Mouse (Mus musculus) kidney, embryonic 14.5 days (tissue): ENCODE measurements at regions not wholly inside any gene's neighbourhood (a gene's known extent, or its start where the extent isn't known, plus 50 kb on each side); places are given as distances from the start of the nearest gene placed in this dataset.

ENCODE experiments used
- ATAC-seq: fragments of 200-750 bp; cut with Nextera tagmentation; 2 replicates; pipeline ENCODE4 v1.8.0; 2017; ENCODE audit warnings: moderate number of reproducible peaks, mild to moderate bottlenecking, moderate TSS enrichment, moderate library complexity; ENCODE audit not compliant: low FRiP score, low TSS enrichment
- H3K27ac ChIP-seq: fragments of 300-500 bp; sonication (generic); 2 replicates; pipeline ENCODE4 v1.5.1; 2014; ENCODE audit warnings: low read depth, mild to moderate bottlenecking, low read length, moderate library complexity, mixed read lengths
- H3K27me3 ChIP-seq: fragments of 300-500 bp; sonication (generic); 2 replicates; pipeline ENCODE4 v1.6.1; 2014; ENCODE audit warnings: mild to moderate bottlenecking, low read length; ENCODE audit not compliant: control insufficient read depth, insufficient read depth
- H3K36me3 ChIP-seq: fragments of 300-500 bp; sonication (generic); 2 replicates; pipeline ENCODE4 v1.6.1; 2014; ENCODE audit warnings: low read length, mixed read lengths; ENCODE audit not compliant: control insufficient read depth, insufficient read depth
- H3K4me1 ChIP-seq: fragments of 300-500 bp; sonication (generic); 2 replicates; pipeline ENCODE4 v1.6.1; 2014; ENCODE audit warnings: low read length, mixed read lengths; ENCODE audit not compliant: control insufficient read depth, insufficient read depth
- H3K4me2 ChIP-seq: fragments of 300-500 bp; sonication (generic); replicated peaks from 2 replicates; pipeline ENCODE4 v1.6.1; 2014; ENCODE audit warnings: low read depth, mild to moderate bottlenecking, low read length
- H3K4me3 ChIP-seq: fragments of 300-500 bp; sonication (generic); 2 replicates; pipeline ENCODE4 v1.5.1; 2014; ENCODE audit warnings: mild to moderate bottlenecking, low read length
- H3K9ac ChIP-seq: fragments of 300-500 bp; sonication (generic); 2 replicates; pipeline ENCODE4 v1.6.1; 2014; ENCODE audit warnings: low read depth, mild to moderate bottlenecking, low read length, moderate library complexity
- H3K9me3 ChIP-seq: fragments of 300-500 bp; sonication (generic); 2 replicates; pipeline ENCODE4 v1.6.1; 2016; ENCODE audit warnings: low read length; ENCODE audit not compliant: control insufficient read depth
- WGBS: fragments of 180-500 bp; shearing (Covaris S2); extraction: QIAGEN DNeasy Blood & Tissue Kit; methylation state at CpG from one replicate; pipeline ENCODE4 v1.1.7; 2014; 5-methylcytosine and 5-hydroxymethylcytosine counted together

DNA sequence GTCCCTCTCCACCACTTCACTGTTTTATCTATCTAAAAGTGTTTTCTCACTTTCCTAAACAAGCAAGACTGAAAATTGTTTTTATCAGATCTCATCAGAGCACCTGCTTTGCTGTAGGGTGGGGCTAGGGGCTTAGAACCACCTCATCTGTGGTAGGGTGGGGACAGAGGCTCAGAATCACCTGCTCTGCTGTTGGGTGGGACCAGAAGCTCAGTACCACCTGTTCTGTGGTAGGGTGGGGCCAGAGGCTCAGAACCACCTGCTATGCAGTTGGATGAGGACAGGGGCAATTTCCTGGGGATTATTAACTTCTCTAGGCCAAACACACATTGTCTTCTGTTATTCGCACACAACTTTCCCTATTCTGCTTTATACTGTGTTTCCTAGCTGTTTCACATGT, 585.4 kb upstream of the Plxna2 start:
- Histone ChIP-seq H3K4me2 (no peak overlapping the region), H3K27ac (no peak overlapping the region), H3K36me3 (no peaks in the 10 kb centered on the region), H3K9me3 (no peaks in the 10 kb centered on the region), H3K9ac (no peak overlapping the region), H3K4me3 (no peak overlapping the region), H3K27me3 (no peaks in the 10 kb centered on the region), H3K4me1 (no peaks in the 10 kb centered on the region)
- ATAC-seq, result no peak
- WGBS, result 96% methylated on average over 1 of the region's 1 CpGs

DNA sequence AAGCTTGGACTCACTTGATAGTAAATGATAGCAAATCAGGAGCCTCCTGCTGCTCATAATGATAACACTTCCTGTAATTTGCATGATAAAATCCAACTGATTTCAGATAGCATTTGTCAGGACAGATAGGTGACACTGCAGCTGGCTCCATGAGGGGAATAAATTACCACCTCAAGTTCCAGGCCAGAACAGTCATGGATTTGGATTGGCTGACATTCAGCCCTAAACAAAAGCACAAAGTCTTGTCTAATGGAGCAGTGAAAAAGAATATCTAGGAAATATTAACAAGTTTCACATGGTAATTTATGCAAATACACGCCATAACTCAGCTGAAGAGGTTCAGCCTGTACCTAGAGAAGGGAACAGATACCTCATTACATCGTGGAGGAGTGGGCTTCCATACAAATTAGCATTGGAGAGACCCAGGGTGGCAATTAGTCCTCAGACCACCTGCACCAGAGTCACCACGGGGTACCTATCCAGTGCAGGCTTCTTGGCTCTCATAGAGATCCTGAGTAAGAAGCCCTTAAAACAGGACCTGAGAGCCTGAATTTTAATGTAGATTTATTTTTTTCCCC, 587.3 kb upstream of the Plxna2 start:
- H3K9ac ChIP-seq, result no peak overlapping the region
- H3K9me3 ChIP-seq, result no peaks in the 10 kb centered on the region
- ATAC-seq, result no peak
- H3K27me3 ChIP-seq, result no peaks in the 10 kb centered on the region
- no peak overlapping the region for H3K4me3 ChIP-seq
- H3K4me1 ChIP-seq, result no peaks in the 10 kb centered on the region
- no peaks in the 10 kb centered on the region for H3K36me3 ChIP-seq
- H3K4me2 ChIP-seq, result no peak overlapping the region
- WGBS, result 74% methylated on average over 3 of the region's 3 CpGs
- H3K27ac ChIP-seq, result no peak overlapping the region

DNA sequence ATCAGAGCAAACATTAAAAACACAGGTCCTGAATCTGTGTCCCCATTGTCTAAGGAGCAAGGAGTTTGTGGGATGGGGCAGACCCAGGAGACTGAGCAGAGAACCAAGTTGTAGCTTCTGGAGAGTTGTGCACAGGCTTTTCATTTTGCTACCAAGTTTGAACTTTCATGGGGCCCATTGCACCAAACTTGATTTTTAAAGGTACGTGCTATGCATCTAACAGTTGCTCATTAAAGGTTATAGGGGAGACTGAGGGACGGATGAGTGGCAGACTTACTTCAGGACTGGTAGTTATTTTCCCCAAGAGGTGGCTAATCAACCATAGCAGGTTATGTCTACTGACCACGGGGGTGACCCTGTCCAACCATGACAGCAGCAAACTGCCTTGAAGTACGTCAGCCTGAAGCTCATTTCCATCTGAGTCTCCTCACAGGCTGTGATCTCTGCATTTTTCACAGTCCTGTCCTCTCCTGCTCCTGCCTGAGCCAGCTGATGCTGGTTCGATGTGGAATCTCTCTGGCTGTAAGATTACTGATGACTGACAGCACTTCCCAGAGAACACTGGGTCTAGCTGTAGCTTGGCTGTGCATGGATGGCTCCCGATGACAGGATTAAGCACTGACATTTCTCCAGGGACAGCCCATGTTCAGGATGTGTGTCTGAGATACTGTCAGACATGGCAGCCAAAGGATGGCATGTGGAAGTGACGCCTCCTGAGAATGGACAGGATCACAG, 590.9 kb upstream of the Plxna2 start:
- H3K27ac ChIP-seq, result no peak overlapping the region
- no peaks in the 10 kb centered on the region for H3K36me3 ChIP-seq
- no peak for ATAC-seq
- H3K4me2 ChIP-seq, result no peak overlapping the region
- no peaks in the 10 kb centered on the region for H3K4me1 ChIP-seq
- H3K27me3 ChIP-seq, result no peaks in the 10 kb centered on the region
- no peak overlapping the region for H3K9ac ChIP-seq
- no peaks in the 10 kb centered on the region for H3K9me3 ChIP-seq
- 70% methylated on average over 7 of the region's 7 CpGs for WGBS
- H3K4me3 ChIP-seq, result no peak overlapping the region

DNA sequence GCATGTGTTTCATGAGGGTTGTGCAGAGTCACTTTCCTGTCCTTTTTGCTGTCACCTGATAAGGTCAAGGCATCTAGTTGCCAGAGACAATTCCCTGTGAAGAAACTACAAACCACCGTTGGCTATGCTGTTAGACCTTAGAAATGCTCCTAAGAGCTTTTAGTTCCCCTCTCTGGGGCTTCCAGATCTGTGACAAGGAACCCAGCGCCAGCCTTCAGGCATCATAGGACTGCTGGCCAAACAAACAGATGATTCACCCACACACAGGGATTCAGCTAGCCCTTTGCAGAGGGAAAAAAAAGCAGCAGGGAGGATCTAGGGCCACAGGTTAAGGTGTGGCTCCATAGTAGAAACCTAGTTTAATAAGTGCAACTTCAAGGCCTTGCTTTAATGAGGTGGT, 591.8 kb upstream of the Plxna2 start:
- Histone ChIP-seq H3K4me1 (no peaks in the 10 kb centered on the region), H3K27me3 (no peaks in the 10 kb centered on the region), H3K9me3 (no peaks in the 10 kb centered on the region), H3K27ac (no peak overlapping the region), H3K4me3 (no peak overlapping the region), H3K4me2 (no peak overlapping the region), H3K9ac (no peak overlapping the region), H3K36me3 (no peaks in the 10 kb centered on the region)
- WGBS, result 45% methylated on average over 2 of the region's 2 CpGs
- no peak for ATAC-seq

DNA sequence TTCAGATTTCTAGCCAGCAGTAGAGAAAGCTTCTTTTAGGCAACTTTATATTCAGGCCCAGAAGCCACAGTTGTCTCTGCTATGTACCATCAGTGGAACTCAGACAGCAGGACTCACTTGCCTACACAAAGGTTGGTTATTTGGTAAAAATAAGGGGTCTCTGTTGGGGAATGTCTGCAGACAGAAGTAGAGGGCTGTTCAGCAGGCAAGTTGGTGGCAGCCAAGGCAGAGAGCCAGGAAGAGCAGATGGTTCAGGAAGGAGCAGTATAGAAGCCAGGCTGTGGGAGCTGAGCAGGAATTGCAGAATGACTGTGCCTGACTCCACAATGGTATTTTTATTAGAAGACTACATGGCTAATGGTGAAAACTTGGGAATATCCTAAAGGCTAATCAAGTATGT, 598.7 kb upstream of the Plxna2 start:
- H3K9ac ChIP-seq, result no peak overlapping the region
- no peaks in the 10 kb centered on the region for H3K9me3 ChIP-seq
- H3K27ac ChIP-seq, result no peak overlapping the region
- ATAC-seq, result no peak
- H3K36me3 ChIP-seq, result no peaks in the 10 kb centered on the region
- no peak overlapping the region for H3K4me2 ChIP-seq
- H3K4me3 ChIP-seq, result no peak overlapping the region
- H3K4me1 ChIP-seq, result no peaks in the 10 kb centered on the region
- H3K27me3 ChIP-seq, result no peaks in the 10 kb centered on the region

DNA sequence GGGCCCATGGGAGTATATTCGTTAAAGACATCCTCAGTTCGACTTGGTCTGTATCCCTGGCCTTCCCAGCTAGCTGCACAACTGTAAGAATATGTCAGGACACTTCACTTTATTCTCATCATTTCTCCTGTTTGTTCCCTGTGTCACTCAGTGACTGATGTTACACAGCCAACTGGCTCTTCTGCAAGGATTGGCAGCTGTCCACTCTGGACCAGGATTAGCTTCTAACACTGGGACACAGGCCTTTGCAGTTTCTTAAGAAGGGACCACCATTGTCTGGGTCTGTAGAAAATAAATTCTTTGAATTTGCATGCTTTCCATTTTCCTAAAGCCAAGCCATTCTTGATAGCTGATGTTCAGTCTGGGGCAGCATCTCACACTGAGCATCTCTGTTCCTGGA, 622.1 kb upstream of the Camk1g start:
- no peaks in the 10 kb centered on the region for H3K36me3 ChIP-seq
- WGBS, result 90% methylated on average over 2 of the region's 2 CpGs
- H3K27ac ChIP-seq, result no peak overlapping the region
- H3K9me3 ChIP-seq, result no peaks in the 10 kb centered on the region
- H3K4me1 ChIP-seq, result no peaks in the 10 kb centered on the region
- H3K4me3 ChIP-seq, result no peak overlapping the region
- no peak for ATAC-seq
- H3K27me3 ChIP-seq, result no peaks in the 10 kb centered on the region
- H3K9ac ChIP-seq, result no peak overlapping the region
- no peak overlapping the region for H3K4me2 ChIP-seq

DNA sequence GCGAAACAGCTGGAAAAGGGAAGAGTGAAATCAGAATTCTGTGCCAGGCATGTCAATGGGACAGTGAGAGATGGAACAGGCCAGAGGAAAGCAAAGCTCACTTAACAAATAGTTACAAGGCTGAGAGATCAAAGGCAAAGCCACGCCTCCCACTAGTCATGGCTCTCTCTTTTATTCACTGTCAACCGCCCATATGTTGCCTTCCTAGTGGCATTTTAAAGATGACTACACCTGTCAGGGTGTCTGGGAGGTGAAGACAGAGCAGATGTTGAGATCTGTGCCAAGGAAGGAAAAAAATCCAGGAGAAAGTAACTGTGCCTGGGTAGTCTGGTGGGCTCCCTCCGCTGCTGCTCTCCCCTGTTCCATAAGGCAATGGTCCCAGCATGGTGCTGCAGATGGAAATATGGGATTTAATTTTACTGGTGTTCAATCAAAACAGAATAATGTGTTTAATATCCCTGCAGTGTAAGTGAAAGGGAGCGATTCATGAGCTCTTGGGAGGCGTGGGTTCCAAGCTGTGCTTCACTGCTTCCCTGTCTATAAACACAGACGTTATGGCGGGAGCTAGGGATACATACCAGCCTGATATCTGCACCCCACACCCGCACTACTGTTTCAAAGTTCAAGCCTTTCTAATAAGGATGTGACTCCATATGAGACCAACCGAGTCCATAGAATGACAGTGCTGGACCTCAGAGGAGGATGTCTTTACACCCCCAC, 620.0 kb upstream of the Camk1g start:
- Histone ChIP-seq H3K27me3 (no peaks in the 10 kb centered on the region), H3K9me3 (no peaks in the 10 kb centered on the region), H3K27ac (no peak overlapping the region), H3K4me1 (no peaks in the 10 kb centered on the region), H3K4me3 (no peak overlapping the region), H3K9ac (no peak overlapping the region), H3K4me2 (no peak overlapping the region), H3K36me3 (no peaks in the 10 kb centered on the region)
- WGBS, result 39% methylated on average over 10 of the region's 10 CpGs
- peak; percentile 89; the same call in 1 of the 2 replicates for ATAC-seq

DNA sequence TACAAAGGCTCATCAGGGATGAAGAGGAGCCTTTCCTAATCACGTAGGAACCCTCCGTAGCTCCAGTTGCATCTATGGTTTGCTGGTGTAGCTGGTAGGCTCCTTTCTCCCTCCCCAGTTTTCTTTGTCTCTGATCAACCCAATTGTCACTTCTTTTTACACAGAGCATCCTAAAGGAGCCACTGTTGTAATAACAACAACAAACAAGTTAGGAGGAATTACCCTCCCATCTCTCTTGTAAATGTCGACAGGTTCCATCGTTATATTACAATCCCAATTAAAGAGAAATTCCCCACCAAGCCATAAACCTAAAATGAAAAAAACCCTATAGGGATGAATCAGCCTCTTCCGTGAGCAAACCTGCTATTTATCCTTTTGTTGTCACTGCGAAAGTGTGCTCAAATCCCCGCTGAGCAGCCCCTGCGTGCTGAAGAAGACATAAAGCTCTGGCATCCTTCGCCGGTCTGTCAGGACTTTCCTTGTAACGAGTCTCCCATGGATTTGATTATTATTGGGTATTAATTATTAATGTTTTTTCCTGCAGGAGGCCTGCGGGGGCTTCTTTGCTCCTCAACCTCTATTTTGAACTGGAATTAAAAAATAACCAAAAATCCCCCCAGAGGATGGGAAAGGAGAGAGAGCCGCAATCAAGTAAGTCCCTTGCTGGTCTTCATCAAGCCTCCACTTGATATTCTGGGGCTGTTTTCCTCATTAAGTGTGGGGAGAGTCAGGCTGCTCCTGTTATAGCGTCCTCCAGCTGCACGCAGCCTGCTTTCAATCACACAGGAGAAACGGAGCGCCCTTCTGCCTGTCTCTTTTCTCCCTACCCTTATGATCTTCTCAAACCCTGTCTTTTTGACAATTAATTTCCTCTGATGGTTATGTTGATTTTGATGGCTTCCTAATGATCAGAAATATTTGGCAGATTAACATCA, 619.1 kb upstream of the Camk1g start:
- 16% methylated on average over 17 of the region's 17 CpGs for WGBS
- H3K36me3 ChIP-seq, result no peaks in the 10 kb centered on the region
- no peaks in the 10 kb centered on the region for H3K27me3 ChIP-seq
- H3K4me2 ChIP-seq, result peak overlapping the region; percentile 27; the same call in 1 of the 2 replicates
- no peaks in the 10 kb centered on the region for H3K9me3 ChIP-seq
- 0 out of 2 replicates have a peak, but pooled peaks have one; percentile 71 for ATAC-seq
- H3K9ac ChIP-seq, result no peak overlapping the region
- H3K4me3 ChIP-seq, result peak overlapping the region; percentile 13
- H3K4me1 ChIP-seq, result no peaks in the 10 kb centered on the region
- H3K27ac ChIP-seq, result no peak overlapping the region
